Mouse (Mus musculus): Measurements from ENCODE around the gene Mtmr3. TPM values are rescaled to one million over a fixed set of nuclear protein-coding genes. Genes with fewer than 3 reads are reported as not detected.

Gene Mtmr3
- total RNA-seq (2021) = 10 to 100 TPM; 63.5 to 67.4 TPM

GRCm38 (mm10) chr11:4594608-4595500 is at the start of gene Mtmr3:
Gene Mtmr3, minus strand, starts transcription at chr11:4594863.
- DNase-seq (ENCODE audit: extremely low spot score in 1 of 2, low spot score in 2 of 2) = peak; percentile 90 to 97

GRCm38 (mm10) chr11:4643722-4644121 is 49.1 kb upstream of the Mtmr3 start:
- no peak for DNase-seq (ENCODE audit: extremely low spot score in 1 of 2, low spot score in 2 of 2)
- intact Hi-C loops (cut with DNase I) = no loop called here

More at GRCm38 (mm10) chr11:4594608-4595500, at the start of gene Mtmr3:
- intact Hi-C loops (cut with DNase I) = no loop called here

GRCm38 (mm10) chr11:4641185-4641584 is 46.5 kb upstream of the Mtmr3 start:
- intact Hi-C loops (cut with DNase I) = no loop called here
- DNase-seq (ENCODE audit: extremely low spot score in 1 of 2, low spot score in 2 of 2) = no peak

GRCm38 (mm10) chr11:4638261-4638660 is 43.6 kb upstream of the Mtmr3 start:
- intact Hi-C loops (cut with DNase I) = no loop called here
- no peak for DNase-seq (ENCODE audit: extremely low spot score in 1 of 2, low spot score in 2 of 2)

GRCm38 (mm10) chr11:4637534-4638234 is 43.0 kb upstream of the Mtmr3 start, which contains the start of gene Ascc2:
Gene Ascc2, plus strand, starts transcription at chr11:4637747.
- intact Hi-C loops (cut with DNase I) = no loop called here

GRCm38 (mm10) chr11:4636782-4637342 is 42.2 kb upstream of the Mtmr3 start:
- intact Hi-C loops (cut with DNase I) = no loop called here
- DNase-seq (ENCODE audit: extremely low spot score in 1 of 2, low spot score in 2 of 2) = no peak

More at GRCm38 (mm10) chr11:4637534-4638234, 43.0 kb upstream of the Mtmr3 start, which contains the start of gene Ascc2:
- peak; percentile 81 to 95 for DNase-seq (ENCODE audit: extremely low spot score in 1 of 2, low spot score in 2 of 2)

- intact Hi-C loops (cut with DNase I) = no loop called here
- no peak for DNase-seq (ENCODE audit: extremely low spot score in 1 of 2, low spot score in 2 of 2)
These were observed 39.7 kb upstream of the Mtmr3 start for GRCm38 (mm10) chr11:4634395-4634794.

- intact Hi-C loops (cut with DNase I) = no loop called here
- DNase-seq (ENCODE audit: extremely low spot score in 1 of 2, low spot score in 2 of 2) = no peak
These were observed 38.8 kb upstream of the Mtmr3 start for GRCm38 (mm10) chr11:4633420-4633819.

- intact Hi-C loops (cut with DNase I) = no loop called here
- no peak for DNase-seq (ENCODE audit: extremely low spot score in 1 of 2, low spot score in 2 of 2)
These were observed 35.2 kb upstream of the Mtmr3 start for GRCm38 (mm10) chr11:4629861-4630280.

GRCm38 (mm10) chr11:4627636-4628035 is 33.0 kb upstream of the Mtmr3 start:
- intact Hi-C loops (cut with DNase I) = no loop called here
- DNase-seq (ENCODE audit: extremely low spot score in 1 of 2, low spot score in 2 of 2) = no peak

- intact Hi-C loops (cut with DNase I) = no loop called here
- no peak for DNase-seq (ENCODE audit: extremely low spot score in 1 of 2, low spot score in 2 of 2)
These were observed 31.3 kb upstream of the Mtmr3 start for GRCm38 (mm10) chr11:4625931-4626330.

GRCm38 (mm10) chr11:4622997-4623396 is 28.3 kb upstream of the Mtmr3 start:
- no peak for DNase-seq (ENCODE audit: extremely low spot score in 1 of 2, low spot score in 2 of 2)
- intact Hi-C loops (cut with DNase I) = no loop called here

GRCm38 (mm10) chr11:4622442-4622986 is 27.9 kb upstream of the Mtmr3 start:
- intact Hi-C loops (cut with DNase I) = no loop called here

GRCm38 (mm10) chr11:4621866-4622265 is 27.2 kb upstream of the Mtmr3 start:
- intact Hi-C loops (cut with DNase I) = no loop called here
- DNase-seq (ENCODE audit: extremely low spot score in 1 of 2, low spot score in 2 of 2) = no peak

More at GRCm38 (mm10) chr11:4622442-4622986, 27.9 kb upstream of the Mtmr3 start:
- DNase-seq (ENCODE audit: extremely low spot score in 1 of 2, low spot score in 2 of 2) = no peak

GRCm38 (mm10) chr11:4620501-4621108 is 25.9 kb upstream of the Mtmr3 start:
- intact Hi-C loops (cut with DNase I) = no loop called here
- no peak for DNase-seq (ENCODE audit: extremely low spot score in 1 of 2, low spot score in 2 of 2)

- peak in 1 of 2 experiments; percentile 30 for DNase-seq (ENCODE audit: extremely low spot score in 1 of 2, low spot score in 2 of 2)
- intact Hi-C loops (cut with DNase I) = no loop called here
These were observed 25.4 kb upstream of the Mtmr3 start, which contains the start of gene Gm11032 for GRCm38 (mm10) chr11:4620017-4620485. Gene Gm11032, plus strand, starts transcription at chr11:4620067.

- DNase-seq (ENCODE audit: extremely low spot score in 1 of 2, low spot score in 2 of 2) = no peak
- intact Hi-C loops (cut with DNase I) = no loop called here
These were observed 17.2 kb upstream of the Mtmr3 start for GRCm38 (mm10) chr11:4611904-4612303.

- intact Hi-C loops (cut with DNase I) = no loop called here
- DNase-seq (ENCODE audit: extremely low spot score in 1 of 2, low spot score in 2 of 2) = no peak
These were observed 11.9 kb upstream of the Mtmr3 start for GRCm38 (mm10) chr11:4606541-4606940.

GRCm38 (mm10) chr11:4605414-4605813 is 10.8 kb upstream of the Mtmr3 start:
- intact Hi-C loops (cut with DNase I) = no loop called here
- no peak for DNase-seq (ENCODE audit: extremely low spot score in 1 of 2, low spot score in 2 of 2)
